Mouse (Mus musculus): ENCODE measurements around the gene Cnksr1. TPM values are rescaled to one million over a fixed set of nuclear protein-coding genes. Genes with fewer than 3 reads are reported as not detected.

Cnksr1 gene
- polyA plus RNA-seq, 1 experiment from 2014 or later, result 0.06 TPM

DNA sequence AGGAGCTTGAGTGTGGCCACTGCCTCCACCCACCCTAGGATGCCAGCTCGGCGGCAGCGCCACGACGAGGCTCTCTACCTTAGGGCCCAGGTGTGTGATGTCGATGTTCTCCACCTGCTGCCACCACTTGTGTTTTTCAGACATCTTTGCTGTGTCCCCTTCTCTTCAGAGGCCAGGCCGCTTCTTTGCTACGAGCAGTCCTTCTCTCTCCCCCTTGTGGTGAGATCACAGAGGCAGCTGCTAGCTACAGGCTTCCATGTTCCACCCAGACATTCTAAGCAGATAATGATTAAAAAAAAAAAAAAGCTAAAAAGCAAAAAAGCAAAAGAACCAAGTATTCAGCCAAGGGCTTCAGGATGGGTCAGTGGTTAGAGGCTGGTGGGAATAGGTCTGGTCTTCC lies 11.0 kb downstream of the Cnksr1 start, which contains the start of gene Catsper4:
TSS of gene Catsper4 (minus strand) at position 190 of the 400 bp plus-strand sequence.
- Histone ChIP-seq H3K4me1 (replicated peaks) (no peaks in the 10 kb centered on the region), H3K36me3 (no peaks in the 10 kb centered on the region)
- WGBS, result 74% methylated on average over 8 of the region's 8 CpGs

DNA sequence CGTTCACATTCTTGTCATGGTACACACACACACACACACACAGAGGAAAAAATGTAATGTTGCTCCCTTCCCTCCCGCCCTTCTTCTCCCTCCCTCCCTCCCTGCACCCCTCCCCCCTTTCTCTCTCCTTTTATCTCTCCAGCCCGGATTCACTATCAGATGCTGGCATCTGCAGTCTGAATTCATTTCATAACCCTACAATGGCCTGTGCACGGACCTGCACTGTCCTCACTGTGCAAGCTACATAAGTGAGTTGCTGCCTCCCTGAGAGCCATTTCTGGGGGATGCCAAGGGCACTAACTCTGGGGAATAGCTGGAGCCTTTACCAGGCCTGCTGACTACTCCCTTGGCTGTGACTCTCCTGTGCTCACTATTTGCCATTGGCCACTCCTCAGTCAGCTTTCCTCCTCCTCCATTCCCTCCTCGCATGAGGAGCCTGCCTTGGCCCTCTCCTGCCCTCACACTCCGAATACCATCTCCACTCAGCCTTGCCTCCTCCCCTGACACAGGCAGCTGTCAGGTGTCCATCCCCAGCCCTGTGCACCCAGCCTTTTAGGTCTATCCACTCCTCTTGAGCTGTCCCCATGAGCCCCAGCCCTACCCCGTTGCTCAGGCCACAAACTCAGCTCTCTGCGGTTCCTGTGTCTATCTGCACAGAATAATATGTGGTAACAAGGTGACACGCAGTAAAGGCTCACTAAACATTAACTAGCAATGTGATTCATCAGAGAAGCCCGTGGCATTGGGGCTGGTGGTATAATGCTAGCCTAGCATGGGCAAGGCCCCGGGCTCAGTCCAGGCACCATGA lies 15.2 kb downstream of the Cnksr1 start:
- Histone ChIP-seq H3K27ac (no peak overlapping the region), H3K36me3 (no peaks in the 10 kb centered on the region), H3K9ac (no peak overlapping the region), H3K27me3 (no peaks in the 10 kb centered on the region), H3K4me2 (no peak overlapping the region), H3K9me3 (no peaks in the 10 kb centered on the region), H3K4me1 (replicated peaks) (no peaks in the 10 kb centered on the region), H3K4me3 (no peak overlapping the region)
- ATAC-seq (ENCODE audit: low FRiP score), result no peak
- 72% methylated on average over 11 of the region's 11 CpGs for whole genome bisulfite sequencing

More for the DNA sequence above, 11.0 kb downstream of the Cnksr1 start, which contains the start of gene Catsper4:
- Histone ChIP-seq H3K9me3 (no peaks in the 10 kb centered on the region), H3K27me3 (no peaks in the 10 kb centered on the region), H3K4me2 (no peak within 1 kb of the TSS), H3K4me3 (no peak within 1 kb of the TSS), H3K27ac (no peak within 1 kb of the TSS), H3K9ac (no peak within 1 kb of the TSS)
- no peak for ATAC-seq (ENCODE audit: low FRiP score)

- Histone ChIP-seq H3K9me3 (no peaks in the 10 kb centered on the region), H3K27me3 (0 out of 2 replicates have a peak, but pooled peaks cover 3% of the 10 kb centered on the region), H3K9ac (no peak overlapping the region), H3K4me3 (no peak overlapping the region), H3K36me3 (no peaks in the 10 kb centered on the region), H3K27ac (no peak overlapping the region), H3K4me2 (no peak overlapping the region), H3K4me1 (replicated peaks) (no peaks in the 10 kb centered on the region)
- 73% methylated on average over 6 of the region's 6 CpGs for WGBS
- no peak for ATAC-seq (ENCODE audit: low FRiP score)
These were observed 31.6 kb downstream of the Cnksr1 start for GRCm38 (mm10) chr4:134206488-134207053.

DNA sequence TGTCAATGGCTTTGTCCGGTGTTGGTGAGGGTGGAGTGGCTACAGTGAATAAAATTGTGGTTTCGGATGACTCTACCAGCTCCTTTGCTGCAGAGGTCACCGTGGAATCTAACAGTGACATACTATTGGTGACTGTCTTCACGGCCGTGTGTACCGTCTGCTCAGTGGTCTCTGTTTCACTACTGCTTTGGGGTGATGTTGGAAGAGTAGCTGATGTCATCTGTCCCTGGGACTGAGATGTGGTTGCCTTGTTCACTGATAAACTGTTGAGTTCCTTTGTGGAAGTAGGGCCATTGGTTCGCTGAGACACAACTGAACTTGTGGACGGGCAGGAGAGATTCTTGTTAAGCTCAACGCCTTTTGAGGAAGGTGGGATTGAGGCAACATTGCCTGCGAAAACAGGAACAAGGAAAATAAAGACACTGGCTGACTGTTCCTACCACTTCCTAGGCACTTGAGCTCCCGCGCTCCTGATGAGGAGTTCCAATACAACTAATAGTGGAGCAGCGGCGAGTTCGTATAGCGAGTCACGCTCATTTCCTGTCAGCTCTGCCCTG lies 34.8 kb downstream of the Cnksr1 start:
- Histone ChIP-seq H3K9me3 (no peaks in the 10 kb centered on the region), H3K27me3 (0 out of 2 replicates have a peak, but pooled peaks cover 3% of the 10 kb centered on the region), H3K36me3 (no peaks in the 10 kb centered on the region), H3K27ac (no peak overlapping the region), H3K4me3 (no peak overlapping the region), H3K4me2 (no peak overlapping the region), H3K4me1 (replicated peaks) (no peaks in the 10 kb centered on the region), H3K9ac (no peak overlapping the region)
- no peak for ATAC-seq (ENCODE audit: low FRiP score)
- WGBS, result 90% methylated on average over 17 of the region's 17 CpGs

DNA sequence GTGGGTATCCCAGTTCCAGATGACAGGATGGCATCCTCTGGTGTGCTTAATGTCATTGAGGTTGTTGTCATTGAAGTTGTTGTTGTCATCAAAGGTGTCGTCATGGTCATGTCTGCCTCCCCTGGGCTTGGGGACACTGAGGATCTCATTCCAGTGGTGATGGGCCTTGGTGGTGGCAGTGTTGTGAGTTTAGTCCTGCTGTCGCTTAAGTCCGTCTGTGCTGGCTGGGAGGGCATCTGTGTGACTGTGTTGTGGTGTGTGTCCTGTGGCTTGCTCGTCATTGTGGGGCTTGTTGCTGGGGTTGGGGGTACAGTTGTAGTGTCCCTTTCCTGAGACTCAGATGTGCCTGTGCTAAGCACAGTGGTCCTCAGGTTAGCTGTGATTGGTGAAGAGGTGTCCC lies 35.3 kb downstream of the Cnksr1 start, which contains the start of gene Gm7534:
TSS of gene Gm7534 (minus strand) at position 101 of the 400 bp plus-strand sequence.
- Histone ChIP-seq H3K27ac (no peak within 1 kb of the TSS), H3K36me3 (no peaks in the 10 kb centered on the region), H3K9me3 (no peaks in the 10 kb centered on the region), H3K27me3 (0 out of 2 replicates have a peak, but pooled peaks cover 3% of the 10 kb centered on the region), H3K4me3 (no peak within 1 kb of the TSS), H3K4me1 (replicated peaks) (no peaks in the 10 kb centered on the region), H3K4me2 (no peak within 1 kb of the TSS), H3K9ac (no peak within 1 kb of the TSS)
- WGBS, result 96% methylated on average over 4 of the region's 4 CpGs
- no peak for ATAC-seq (ENCODE audit: low FRiP score)

GRCm38 (mm10) chr4:134199371-134199770 lies 38.8 kb downstream of the Cnksr1 start:
- Histone ChIP-seq H3K27ac (no peak overlapping the region), H3K4me2 (no peak overlapping the region), H3K9me3 (no peaks in the 10 kb centered on the region), H3K4me1 (replicated peaks) (no peaks in the 10 kb centered on the region), H3K27me3 (0 out of 2 replicates have a peak, but pooled peaks cover 3% of the 10 kb centered on the region), H3K4me3 (no peak overlapping the region), H3K9ac (no peak overlapping the region), H3K36me3 (no peaks in the 10 kb centered on the region)
- WGBS, result 70% methylated on average over 2 of the region's 2 CpGs
- no peak for ATAC-seq (ENCODE audit: low FRiP score)

DNA sequence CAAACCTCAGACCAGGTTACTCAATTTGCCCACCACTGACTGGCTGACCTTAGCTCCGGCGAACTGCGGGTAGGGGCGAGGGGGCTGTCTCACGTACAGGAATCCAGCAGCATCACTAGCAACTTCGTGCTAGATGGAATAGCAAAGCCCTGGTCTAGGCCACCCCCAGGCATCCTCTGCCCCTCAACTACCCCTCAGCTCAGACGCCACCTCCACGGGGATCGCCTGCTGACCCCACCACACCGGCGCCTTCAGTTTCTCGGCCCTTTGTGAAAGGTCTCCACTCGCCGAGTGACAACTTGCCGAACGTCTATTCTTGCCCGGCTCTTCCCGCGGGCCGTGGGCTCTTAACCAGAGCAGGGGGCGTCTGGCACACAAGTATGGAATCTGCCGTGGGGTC lies 51.9 kb downstream of the Cnksr1 start:
- peak overlapping the region; percentile 88 for H3K4me2 ChIP-seq
- H3K4me3 ChIP-seq, result peak overlapping the region; percentile 74
- H3K4me1 ChIP-seq (replicated peaks), result peaks cover 14% of the 10 kb centered on the region
- under 1% methylated on average over 22 of the region's 22 CpGs for WGBS
- peak overlapping the region; percentile 89 for H3K27ac ChIP-seq
- H3K27me3 ChIP-seq, result no peaks in the 10 kb centered on the region
- ATAC-seq (ENCODE audit: low FRiP score), result no peak; the same call in none of the 2 replicates
- no peaks in the 10 kb centered on the region for H3K9me3 ChIP-seq
- no peaks in the 10 kb centered on the region for H3K36me3 ChIP-seq
- H3K9ac ChIP-seq, result peak overlapping the region; percentile 89

DNA sequence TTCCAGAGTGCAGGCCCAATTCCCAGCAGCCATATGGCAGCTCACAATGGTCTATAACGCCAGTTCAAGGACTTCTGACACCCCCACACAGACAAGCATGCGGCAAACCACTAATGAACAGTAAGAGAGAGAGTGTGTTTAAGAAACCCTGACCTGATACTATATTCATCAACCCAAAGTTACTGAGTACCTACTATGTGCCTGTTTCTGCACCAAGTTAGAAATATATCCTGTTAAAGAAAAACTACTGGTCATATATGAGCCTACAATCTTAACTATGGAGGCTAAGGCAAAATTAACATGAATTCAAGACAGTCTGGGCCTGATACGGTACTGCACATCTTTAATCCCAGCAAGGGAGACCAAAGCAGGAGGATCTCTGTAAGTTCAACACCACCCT lies 52.6 kb downstream of the Cnksr1 start:
- peak overlapping the region; percentile 74 for H3K4me3 ChIP-seq
- no peak for ATAC-seq (ENCODE audit: low FRiP score)
- H3K4me2 ChIP-seq, result peak overlapping the region; percentile 88
- WGBS, result 83% methylated on average over 3 of the region's 3 CpGs
- H3K9me3 ChIP-seq, result no peaks in the 10 kb centered on the region
- no peaks in the 10 kb centered on the region for H3K27me3 ChIP-seq
- peaks cover 14% of the 10 kb centered on the region for H3K4me1 ChIP-seq (replicated peaks)
- H3K9ac ChIP-seq, result peak overlapping the region; percentile 89
- peak overlapping the region; percentile 89; the same call in 1 of the 2 replicates for H3K27ac ChIP-seq
- H3K36me3 ChIP-seq, result no peaks in the 10 kb centered on the region

- Histone ChIP-seq H3K4me1 (replicated peaks) (peaks cover 14% of the 10 kb centered on the region), H3K27me3 (no peaks in the 10 kb centered on the region), H3K4me2 (no peak overlapping the region), H3K27ac (no peak overlapping the region), H3K9me3 (no peaks in the 10 kb centered on the region), H3K9ac (no peak overlapping the region), H3K4me3 (no peak overlapping the region), H3K36me3 (no peaks in the 10 kb centered on the region)
- WGBS, result 90% methylated on average over 3 of the region's 3 CpGs
- ATAC-seq (ENCODE audit: low FRiP score), result no peak
These were observed 54.5 kb downstream of the Cnksr1 start for GRCm38 (mm10) chr4:134183711-134184110.

GRCm38 (mm10) chr4:134181825-134182224 lies 56.4 kb downstream of the Cnksr1 start:
- no peaks in the 10 kb centered on the region for H3K9me3 ChIP-seq
- H3K27me3 ChIP-seq, result no peaks in the 10 kb centered on the region
- ATAC-seq (ENCODE audit: low FRiP score), result no peak
- H3K4me3 ChIP-seq, result no peak overlapping the region
- H3K4me2 ChIP-seq, result no peak overlapping the region
- H3K36me3 ChIP-seq, result no peaks in the 10 kb centered on the region
- H3K27ac ChIP-seq, result no peak overlapping the region
- no peak overlapping the region for H3K9ac ChIP-seq
- H3K4me1 ChIP-seq (replicated peaks), result peaks cover 14% of the 10 kb centered on the region

DNA sequence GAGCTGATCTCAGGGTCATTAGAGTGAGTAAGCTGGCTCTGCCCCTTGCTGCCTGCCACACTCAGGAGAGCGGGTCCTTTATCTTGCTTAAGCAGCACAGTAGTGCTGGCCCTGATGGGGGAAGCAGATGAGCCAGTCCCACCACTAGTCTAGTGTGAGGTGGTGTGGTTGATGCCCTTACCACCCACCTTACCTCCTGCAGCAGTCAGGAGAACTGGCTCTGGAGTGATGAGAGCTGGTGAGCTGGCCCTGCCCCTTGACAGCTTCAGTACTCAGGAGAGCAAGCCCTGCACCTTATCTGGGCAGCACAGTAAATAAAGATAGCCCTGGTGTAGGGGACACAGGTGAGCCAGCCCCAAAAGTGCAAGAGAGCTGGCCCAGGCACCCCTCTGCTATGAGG lies 57.1 kb downstream of the Cnksr1 start:
- 100% methylated on average over 1 of the region's 1 CpGs for WGBS
- Histone ChIP-seq H3K4me1 (replicated peaks) (peaks cover 12% of the 10 kb centered on the region), H3K36me3 (no peaks in the 10 kb centered on the region), H3K9me3 (no peaks in the 10 kb centered on the region), H3K4me3 (no peak overlapping the region), H3K27ac (no peak overlapping the region), H3K27me3 (no peaks in the 10 kb centered on the region), H3K4me2 (no peak overlapping the region), H3K9ac (no peak overlapping the region; the same call in 1 of the 2 replicates)
- ATAC-seq (ENCODE audit: low FRiP score), result no peak

All from hindbrain, embryonic 13.5 days (tissue).